Mouse (Mus musculus) MN1 (cell line): ENCODE results near the gene Ttc7.
A peak's percentile ranks its signal among the peaks of the same experiment; 100 is the strongest.

ENCODE experiments used
- DNase-seq: peaks from one replicate; pipeline ENCODE4 v3.0.0-alpha.2; 2016; ENCODE audit warnings: low spot score

The Ttc7 gene

DNA sequence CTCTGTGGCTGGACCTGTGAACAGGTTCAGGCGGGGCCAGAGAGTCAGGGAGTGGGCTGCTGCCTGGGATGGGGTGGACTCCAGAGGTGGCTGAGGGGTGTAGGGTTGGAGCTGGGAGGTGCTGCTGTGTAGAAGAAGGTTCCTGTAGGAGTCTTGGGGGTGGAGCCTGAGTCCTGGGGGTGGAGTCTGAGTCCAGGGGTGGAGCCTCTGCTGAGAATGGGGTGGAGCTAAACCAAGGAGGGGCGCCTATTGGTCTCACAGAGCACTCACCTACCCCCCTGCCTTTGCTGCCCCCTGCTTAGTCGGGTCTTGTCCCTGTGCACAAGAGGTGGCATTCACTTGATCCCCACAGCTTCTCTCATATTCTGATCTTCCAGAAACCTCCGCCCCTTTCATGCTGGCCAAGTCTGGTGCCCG, 31.9 kb downstream of the Ttc7 start:
- DNase-seq: no peak

DNA sequence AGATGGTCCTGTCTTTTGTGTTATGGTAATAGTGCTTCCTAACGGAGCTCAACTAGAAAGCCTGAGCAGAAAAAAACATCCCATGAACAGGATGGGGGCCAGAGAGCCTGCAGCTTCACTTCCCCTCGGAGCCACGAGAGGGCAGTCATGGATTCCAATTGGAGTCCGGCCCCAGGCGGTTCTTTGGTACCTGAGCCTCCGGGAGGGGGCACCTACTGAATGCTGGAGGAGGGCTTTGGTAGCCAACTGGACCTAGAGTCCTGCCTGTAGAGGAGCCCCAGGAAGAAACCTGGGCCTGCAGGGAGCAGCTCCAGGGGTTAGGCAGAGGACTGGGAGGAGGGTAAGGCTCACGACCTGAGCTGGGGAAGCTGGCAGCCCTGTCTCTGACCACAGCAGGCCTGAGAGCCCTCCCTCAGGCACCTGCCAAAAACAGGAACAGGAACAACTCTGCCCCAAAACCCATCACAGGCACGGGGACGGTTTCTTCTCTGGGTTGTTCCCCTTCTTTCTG, 32.4 kb downstream of the Ttc7 start:
- DNase-seq: peak; percentile 83

DNA sequence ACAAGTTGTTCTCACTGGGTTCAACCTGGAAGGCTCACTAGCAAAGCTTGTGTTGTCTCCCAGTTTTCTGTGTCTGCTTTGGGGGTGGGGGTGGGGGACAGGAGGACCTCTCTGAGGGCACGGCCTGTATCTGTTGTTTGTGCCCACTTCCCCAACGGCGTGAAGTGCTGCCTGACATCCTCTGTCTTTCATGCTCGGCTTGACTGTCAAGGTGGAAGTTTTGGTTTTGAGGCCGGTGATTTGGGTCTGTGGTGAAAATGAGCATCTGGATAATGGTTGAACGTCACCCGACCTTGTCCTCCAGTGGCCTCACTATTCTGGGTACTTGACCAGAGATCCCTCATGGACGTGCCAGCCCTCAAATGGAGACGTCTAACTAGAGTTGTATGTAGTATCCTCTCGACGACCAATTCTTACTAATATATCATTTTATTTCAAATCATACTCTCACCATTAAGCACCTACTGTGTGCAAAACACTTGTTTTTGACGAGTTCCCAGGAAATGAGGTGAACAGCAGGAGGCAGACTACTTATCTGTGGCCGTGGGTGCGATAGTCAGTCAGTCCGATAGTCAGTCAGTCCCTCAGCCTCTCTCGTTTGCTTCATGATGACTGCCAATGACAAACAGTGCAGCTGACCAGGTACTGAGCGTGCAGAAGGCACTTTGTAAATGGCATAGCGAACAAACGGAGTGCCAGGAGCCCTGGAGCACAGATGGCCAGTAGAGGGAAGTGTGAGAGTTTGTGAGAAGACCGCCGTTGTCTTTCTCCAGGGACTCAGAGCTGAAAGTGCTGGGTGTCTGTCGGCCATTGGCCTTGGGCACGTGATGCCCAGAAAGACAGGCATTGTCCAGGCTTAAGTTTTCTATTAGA, 33.4 kb downstream of the Ttc7 start:
- DNase-seq: no peak

DNA sequence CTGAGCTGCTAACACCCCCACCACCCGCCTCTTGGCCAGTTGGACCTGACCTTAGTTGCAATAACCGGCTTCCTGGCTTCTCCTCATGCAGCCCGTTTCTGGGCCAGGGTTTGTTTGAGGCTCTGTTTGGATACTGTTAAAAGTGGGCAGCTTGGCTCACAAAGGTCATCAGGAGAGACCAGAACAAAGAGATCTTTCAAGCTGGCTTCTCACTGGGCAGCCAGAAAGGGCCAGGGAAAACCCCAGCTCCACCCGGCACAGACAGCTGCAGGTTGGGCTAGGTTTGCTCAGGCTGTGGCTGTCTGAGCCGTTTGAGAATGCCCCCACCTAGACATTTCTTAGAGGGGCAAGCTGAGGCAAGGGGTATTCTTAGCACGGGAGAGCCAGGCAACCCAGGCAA, 34.6 kb downstream of the Ttc7 start:
- DNase-seq: no peak

DNA sequence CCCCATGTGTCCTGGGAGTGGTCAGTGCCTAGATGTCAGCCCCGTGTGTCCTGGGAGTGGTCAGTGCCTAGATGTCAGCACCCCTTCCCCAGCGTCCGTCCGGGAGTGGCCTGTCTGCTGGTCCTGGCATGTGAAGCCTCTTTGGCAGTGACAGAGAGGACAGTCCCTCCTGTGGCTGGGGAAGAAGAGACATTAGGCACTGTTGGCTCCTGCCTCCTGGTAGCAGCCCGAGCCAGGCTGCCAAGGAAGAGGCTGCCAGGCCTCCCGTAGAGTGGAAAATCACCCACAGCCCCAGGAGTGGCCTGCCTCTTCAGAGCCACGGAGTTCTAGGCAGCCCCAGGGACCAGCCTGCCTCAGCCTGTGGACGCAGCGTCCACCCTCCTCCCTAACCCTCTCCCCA, 35.3 kb downstream of the Ttc7 start:
- DNase-seq: peak; percentile 13

DNA sequence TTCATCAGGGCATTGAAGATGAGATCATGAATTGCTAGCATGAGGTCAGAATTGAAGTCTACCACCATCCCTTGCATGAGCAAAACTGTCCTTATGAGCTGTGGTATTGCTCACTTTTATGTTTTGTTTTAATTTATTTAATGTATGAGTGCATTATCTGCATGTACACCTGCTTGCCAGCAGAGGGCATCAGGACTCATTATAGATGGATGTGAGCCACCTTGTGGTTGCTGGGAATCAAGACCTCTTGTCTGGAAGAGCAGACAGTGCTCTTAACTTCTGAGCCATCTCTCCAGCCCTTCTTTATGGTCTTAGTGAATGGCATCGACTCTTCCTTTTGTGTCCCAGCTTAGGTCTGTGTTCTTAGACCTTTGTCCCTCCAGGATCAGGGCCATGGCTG, 39.0 kb downstream of the Ttc7 start:
- peak; percentile 34 for DNase-seq

DNA sequence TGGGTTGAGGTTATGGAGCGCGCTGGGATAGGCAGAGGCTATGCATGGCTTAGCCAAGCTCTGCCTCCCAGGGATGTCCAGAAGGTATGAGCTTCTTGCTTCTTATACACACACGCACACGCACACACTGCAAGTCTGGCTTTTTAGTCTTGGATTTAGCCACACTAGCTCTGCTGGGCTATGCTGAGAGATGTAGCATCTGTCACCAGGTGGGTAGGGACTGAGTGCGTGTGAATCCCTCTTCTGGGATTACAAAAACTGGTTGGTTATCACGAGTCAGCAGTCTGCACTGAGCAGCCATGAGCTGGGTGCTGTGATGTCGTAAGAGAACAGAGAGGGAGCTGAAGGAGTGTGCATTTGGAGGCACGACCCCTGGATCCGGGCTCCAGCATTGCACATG, 40.5 kb downstream of the Ttc7 start:
- DNase-seq: no peak

DNA sequence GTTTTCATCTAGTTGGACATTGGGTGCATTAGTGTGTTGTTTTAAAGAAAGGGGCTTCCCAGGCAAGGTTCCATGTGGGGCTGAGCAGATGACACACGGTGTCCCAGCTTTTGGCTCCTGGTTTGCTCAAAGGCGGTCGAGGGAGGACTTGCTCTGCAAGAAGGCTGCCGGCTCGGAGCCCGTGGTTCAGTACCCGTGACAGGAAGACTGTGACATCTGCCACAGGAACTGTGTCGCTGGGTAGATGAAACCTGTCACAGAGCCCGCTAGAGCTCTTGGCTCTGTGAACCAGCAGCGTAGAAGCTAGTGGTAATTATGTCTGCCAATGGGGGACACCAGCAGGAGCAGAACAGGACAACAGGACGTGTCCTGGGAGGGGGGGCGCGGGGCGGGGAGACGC, 42.8 kb downstream of the Ttc7 start:
- no peak for DNase-seq

DNA sequence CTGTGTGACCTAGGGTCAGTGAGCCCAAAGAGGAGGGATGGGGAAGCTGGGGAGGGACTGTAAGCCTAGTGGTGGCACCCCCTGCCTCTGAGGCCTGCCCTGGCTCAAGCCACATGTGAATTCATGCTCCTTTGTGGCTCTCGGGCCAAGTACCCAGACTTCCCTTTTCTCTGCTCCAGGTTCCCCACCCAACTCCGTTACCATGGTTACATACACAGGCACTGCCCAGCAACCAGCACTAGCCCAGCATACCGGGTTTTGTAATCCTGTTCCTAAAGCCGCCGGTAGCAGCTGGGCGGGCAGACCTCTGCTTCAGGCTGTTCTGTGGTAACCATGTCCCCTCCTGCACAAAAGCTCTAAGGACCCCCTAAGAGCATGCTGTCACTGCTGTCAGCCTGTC, 44.3 kb downstream of the Ttc7 start:
- peak; percentile 29 for DNase-seq

DNA sequence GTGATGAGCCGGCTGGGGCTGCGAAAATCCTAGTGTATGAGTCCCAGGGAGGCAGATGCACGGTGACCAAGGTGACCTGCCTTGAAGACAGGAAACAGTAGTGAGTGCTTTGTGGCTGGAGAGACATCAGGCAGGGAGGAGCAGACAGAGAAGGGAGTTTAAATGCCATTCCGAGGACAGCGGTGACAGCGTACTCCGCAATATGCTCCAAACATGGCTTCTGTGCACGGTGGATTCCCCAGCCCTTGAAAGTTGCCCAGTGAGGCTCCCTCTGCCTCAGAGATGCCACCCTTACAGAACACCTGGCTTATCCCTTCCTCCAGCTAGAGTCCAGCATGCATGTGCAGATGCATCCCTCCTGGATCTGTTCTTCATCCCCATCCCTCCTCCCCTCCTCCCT, 45.0 kb downstream of the Ttc7 start:
- DNase-seq: no peak

DNA sequence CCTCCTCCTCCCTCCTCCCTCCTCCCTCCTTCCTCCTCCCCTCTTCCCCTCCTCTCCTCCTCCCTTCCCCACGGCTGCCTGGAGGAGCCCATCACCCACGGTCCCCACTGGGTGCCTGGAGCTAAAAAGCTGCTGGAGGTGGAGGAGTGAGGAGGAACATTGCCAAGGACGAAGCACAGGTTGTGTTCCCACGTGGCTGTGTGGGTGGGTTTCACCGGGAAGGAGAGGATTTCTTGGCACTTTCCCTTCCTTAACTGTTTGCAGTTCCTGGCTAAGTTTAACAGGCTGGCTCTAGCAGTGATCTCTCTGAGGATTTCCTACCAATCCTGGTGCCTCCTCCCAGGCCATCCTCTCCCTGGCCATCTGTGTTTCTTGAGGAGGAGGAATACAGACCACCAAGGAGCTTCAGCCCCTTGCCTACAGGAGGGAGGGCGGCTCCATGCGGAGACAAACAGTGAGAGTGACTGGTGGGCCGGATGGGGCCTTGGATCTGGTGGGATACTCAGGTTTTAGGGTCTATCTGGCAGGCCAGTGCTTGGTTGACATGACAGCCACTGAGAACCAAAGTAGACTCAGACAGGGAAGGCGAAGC, 45.6 kb downstream of the Ttc7 start:
- DNase-seq: peak; percentile 10

DNA sequence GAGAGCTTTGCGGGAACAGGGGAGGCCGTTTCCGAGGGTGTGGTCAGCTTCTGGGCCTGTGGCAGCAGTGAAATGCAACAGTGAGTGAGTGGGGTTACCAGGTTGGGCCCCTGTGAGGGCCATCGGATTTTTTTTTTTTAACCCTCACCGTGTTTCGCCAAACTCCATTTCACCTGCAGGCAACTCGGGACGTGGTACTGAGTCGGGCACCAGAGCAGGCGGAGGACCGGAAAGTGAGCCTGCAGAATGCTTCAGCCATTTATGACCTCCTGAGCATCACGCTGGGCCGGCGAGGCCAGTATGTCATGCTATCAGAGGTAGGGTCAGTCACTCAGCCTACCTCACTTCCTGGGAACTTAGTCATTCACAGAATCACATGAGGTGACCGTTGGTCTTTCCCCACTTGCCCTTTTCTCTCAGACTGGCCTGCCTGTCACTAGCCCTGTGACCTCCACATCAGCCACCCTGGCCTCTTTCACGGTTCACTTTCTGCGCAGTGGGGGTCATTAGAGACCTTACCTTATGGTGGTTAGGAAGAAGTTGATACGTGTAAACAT, 46.5 kb downstream of the Ttc7 start:
- DNase-seq: no peak

DNA sequence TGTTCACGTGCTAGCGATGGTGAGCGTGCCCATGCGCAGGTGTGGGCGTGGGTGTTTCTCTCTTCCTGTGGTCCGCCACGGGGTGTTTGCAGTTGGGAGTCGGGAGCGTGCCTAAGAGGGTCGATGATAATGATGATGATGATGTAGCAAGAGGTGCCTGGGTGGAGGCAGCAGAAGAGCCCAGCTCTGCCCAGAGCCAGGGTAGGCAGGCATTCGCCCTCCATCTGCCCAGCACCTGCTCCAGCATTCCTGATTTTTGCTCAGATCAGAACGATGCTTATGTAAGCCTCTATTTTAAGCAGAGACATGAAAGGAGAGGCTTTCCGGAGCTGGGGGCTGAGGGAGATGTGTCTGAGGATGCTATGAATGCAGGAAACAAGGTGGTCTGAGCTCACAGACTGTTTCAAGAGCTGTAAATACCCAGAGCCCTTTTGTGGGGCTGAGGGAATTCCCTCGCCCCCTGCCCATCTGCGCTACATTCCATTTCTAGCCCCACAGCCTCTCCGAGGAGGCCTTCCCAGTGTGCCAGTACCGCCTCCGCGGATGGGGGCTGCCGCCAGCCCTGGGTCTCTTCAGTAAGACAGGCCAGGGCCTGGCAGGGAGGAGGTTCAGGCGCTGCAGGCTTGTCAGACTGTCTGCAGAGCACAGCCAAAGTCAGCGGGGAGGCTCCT, 47.7 kb downstream of the Ttc7 start:
- peak; percentile 18 for DNase-seq

DNA sequence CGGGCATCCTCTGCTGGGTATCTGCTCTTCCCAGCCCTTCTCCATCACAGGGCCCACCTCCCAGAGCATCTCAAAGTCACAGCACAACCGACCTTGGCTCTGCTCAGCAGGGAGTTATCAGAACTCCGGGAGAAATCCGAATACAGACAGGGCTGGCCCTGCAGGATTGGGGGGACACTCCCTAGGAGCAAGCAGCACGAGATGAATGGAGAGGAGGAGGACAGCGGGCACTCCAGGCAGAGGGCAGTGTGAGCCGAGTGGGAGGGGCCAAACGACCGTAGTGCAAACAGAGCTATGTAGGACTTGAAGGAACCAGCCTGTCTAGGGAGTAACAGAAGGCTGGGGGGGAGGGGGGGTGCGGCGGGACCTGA, 48.2 kb downstream of the Ttc7 start:
- DNase-seq: peak; percentile 23

DNA sequence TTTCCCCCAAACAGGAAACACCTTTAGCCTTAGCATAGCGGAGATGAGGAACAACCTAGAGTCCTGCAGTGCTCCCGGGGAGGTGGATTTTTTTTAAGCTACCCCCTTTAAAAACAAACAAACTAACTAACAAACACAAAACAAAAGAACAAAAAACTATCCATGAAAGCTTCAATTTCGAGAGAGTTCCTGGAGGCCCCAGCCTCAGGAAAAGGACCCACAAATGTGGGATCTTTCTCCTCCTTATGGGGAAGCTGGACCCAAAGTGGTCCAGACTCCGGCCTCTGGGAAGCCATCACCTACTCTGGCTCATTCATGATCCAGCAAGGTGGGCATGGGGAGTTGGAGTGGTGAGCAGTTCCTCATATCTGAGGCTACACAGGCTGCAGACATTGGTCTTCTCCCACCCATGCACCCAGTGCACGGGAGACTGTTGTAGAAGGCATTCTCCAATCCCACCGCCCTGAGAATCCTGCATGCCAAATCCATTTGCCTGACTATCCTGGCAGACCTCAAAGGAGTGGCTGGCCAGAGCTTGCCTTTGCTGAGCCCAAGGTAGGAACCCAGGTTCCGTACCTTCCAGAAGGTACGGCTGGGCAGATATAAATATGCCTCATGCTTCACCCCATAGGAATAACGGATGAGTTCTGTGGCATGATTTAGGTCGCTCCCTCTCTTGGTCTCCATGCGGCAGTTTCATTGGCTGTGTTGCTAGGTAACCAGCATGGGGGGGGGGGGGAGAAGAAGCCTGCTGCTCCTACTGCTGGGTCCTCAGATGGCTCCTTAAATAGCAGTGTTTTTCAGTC, 48.9 kb downstream of the Ttc7 start:
- DNase-seq: no peak

DNA sequence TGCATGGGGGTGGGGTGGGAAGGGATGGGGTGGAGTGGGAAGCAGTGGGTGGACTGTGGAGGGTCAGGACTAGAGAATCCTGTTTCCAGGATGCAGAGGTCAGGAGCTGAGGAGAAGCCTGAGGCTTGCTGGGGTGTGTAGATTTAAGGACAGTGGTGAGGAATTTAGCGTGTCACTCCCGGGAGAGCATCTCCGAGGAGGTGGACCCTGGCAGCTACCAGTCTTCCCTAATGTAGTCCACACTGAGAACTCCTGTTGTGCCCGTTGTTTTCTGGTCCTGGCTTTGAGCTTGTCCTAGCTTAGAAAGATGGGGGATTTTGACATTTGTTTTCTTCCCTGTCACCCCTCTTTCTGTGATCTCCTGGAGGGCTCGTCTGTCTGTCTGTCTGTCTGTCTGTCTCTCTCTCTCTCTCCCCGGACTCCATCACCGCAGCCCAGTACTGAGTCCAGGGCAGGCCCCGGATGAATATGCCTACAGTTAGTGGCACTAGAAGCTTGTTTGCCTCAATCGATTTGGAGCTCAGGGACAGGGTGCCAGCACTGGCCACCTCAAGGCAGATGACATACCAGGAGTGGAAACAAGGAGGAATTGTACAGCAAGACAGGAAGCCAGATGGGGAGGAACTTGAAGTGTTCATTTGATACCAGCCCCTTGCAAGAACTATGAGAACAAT, 49.6 kb downstream of the Ttc7 start:
- no peak for DNase-seq

DNA sequence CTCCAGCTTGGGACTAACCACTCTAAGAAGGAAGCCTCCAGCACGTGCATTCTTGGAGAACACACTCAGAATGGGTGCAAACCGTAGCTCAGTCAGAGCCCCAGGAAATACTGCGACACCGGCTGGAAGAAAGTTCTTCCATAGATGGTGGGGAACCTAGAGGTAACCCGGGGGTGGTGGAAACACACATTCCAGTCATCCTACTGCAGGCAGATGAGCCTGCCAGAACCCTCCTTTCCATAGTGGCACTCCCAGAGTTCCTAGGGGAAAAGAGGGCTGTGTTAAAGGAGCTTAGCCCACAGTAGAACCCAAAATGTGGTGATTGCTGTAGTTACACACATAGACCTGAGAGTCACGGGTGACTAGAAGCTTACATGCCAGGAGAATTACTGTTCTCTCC, 50.2 kb downstream of the Ttc7 start:
- no peak for DNase-seq

DNA sequence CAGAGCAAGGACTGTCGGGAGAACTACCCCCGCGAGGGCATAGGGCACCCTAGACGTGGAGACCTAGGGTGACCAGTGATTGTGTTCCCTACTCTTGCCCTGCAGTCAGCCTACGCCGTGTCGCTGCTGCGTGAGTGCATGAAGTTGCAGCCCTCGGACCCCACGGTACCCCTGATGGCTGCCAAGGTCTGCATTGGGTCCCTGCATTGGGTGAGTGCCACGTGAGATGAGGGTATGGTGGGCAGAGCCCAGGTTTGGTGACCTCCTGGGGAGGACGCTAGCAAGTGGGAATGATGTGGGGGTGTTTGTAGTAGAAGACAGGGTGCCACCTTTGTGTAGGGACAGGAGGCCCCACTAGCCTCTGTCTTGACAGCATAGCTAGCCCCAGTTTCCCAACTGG, 51.5 kb downstream of the Ttc7 start:
- DNase-seq: no peak

DNA sequence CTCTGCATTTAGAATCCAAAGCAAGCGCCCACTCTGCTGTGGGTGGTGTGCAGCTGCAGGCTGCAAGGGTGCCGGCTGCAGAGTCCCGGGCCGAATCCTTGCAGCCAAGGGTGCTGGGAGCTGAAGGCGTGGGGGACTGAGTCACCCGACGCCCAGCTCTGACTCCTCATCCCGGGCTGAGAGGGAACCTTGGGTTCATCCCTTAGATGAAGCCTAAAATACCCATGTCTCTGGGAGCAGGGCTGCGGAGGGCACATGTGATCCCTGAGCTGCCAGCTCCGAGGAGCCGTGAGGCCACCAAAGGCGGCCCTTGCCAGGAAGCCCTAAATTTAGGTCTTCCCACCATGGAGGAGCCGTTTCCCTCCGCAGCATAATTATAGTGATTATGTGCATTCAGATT, 52.5 kb downstream of the Ttc7 start:
- no peak for DNase-seq

DNA sequence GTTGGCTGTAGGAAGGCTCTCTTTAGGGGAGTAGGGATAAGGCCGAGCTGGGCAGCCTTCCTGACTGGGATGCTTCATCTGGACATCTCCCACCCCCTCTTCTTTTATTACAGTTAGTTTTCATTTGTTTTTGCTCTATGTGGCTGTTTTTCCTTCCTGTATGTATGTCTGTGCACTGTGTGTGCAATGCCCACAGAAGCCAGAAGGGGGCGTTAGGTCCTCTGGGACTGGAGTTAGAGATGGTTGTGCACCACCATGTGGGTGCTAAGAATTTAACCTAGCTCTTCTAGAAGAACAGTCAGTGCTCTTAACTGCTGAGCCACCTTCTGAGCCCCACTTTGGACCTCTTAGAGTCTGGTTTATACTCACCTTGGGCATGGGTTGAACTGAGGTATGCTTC, 53.0 kb downstream of the Ttc7 start:
- no peak for DNase-seq

DNA sequence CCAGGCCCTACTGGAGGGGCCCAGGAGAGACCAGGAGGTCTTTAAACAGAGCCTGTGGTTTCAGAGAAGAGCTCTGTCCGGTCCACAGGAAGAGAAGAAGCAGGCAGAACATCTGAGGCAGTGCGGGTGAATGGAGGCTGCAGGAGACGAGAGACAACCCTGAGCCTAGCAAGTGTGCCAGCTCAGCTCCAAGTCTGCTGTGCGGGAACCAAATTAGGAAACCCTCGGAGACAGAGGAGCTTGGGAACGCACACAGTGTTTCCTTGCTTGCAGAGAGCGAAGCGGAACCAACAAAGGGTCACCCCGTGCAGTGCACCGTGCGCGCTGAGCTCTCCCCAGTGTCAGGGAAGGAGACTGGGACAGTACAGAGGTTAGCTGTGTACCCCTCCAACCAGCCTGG, 54.2 kb downstream of the Ttc7 start:
- DNase-seq: no peak
